Mouse (Mus musculus): Measurements from ENCODE around the gene RPS10-NUDT3. TPM values are rescaled to one million over a fixed set of nuclear protein-coding genes. Genes with fewer than 3 reads are reported as not detected.

The RPS10-NUDT3 gene
- total RNA-seq, 2 experiments from 2014 or later = 1.5 TPM; not detected in 1

GRCm38 (mm10) chr17:27556315-27557011 is 78.6 kb downstream of the RPS10-NUDT3 start, which contains the start of gene Hmga1:
Hmga1 (plus strand) TSS chr17:27556497.
- peak; percentile 67 to 72 for DNase-seq (ENCODE audit: extremely low spot score in 1 of 2, low spot score in 1 of 2)

- no peak for DNase-seq (ENCODE audit: extremely low spot score in 1 of 2, low spot score in 1 of 2)
Observed at GRCm38 (mm10) chr17:27555512-27556172, 79.4 kb downstream of the RPS10-NUDT3 start.

- DNase-seq (ENCODE audit: extremely low spot score in 1 of 2, low spot score in 1 of 2) = no peak
Observed at GRCm38 (mm10) chr17:27555075-27555511, 79.9 kb downstream of the RPS10-NUDT3 start.

GRCm38 (mm10) chr17:27554062-27554960 is 80.7 kb downstream of the RPS10-NUDT3 start:
- no peak for DNase-seq (ENCODE audit: extremely low spot score in 1 of 2, low spot score in 1 of 2)

DNA sequence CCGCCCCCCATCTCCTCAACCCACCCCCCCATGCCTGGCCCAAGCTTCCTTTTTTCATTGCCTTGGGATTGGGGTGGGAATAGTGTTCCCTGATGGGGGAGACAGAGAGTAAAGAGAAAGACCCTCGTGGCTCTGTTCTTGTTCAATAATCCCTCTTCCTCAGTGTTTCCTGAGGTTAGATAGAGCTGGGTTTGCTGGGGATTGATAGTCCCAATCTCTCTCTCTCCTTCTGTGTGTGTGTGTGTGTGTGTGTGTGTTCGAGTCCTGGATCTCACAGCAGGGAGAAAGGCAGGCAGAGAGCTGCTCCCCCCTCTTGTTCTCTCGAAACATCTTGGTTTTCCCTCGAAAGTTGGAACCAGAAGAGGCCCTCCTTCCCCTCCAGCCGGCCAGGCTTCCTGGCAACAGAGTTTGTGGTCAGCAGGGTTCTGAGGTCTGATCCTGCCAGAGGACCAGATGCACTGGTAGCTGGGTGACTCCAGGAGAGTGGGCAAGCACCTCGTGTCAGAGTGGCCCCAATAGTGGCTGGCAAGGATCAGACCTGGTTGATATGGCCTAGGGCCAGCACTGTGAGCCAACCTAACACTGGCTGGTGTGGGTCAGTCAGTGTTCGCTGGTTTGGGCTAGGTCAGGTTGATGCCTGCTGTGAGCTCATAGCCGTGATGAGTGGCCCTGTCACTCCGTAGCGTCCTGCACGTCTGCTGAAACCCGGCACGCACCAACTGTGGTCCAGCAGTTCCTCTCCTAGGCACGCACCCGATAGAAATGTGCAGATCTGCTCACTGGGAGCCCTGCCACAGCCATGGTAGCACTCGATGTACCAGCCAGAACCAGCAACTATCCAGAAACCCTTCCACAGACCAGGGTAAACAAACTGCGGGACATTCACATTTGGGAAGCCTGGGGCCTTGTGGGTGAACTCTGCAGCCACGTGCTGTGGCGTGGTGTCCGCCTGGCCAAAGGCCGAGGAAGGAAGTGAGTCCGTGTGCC is 82.5 kb downstream of the RPS10-NUDT3 start:
- DNase-seq (ENCODE audit: extremely low spot score in 1 of 2, low spot score in 1 of 2) = no peak

GRCm38 (mm10) chr17:27551393-27551940 is 83.6 kb downstream of the RPS10-NUDT3 start:
- DNase-seq (ENCODE audit: extremely low spot score in 1 of 2, low spot score in 1 of 2) = no peak

- DNase-seq (ENCODE audit: extremely low spot score in 1 of 2, low spot score in 1 of 2) = no peak
Observed at GRCm38 (mm10) chr17:27549234-27549633, 85.8 kb downstream of the RPS10-NUDT3 start.

- DNase-seq (ENCODE audit: extremely low spot score in 1 of 2, low spot score in 1 of 2) = no peak
Observed at GRCm38 (mm10) chr17:27547253-27547868, 87.7 kb downstream of the RPS10-NUDT3 start.

DNA sequence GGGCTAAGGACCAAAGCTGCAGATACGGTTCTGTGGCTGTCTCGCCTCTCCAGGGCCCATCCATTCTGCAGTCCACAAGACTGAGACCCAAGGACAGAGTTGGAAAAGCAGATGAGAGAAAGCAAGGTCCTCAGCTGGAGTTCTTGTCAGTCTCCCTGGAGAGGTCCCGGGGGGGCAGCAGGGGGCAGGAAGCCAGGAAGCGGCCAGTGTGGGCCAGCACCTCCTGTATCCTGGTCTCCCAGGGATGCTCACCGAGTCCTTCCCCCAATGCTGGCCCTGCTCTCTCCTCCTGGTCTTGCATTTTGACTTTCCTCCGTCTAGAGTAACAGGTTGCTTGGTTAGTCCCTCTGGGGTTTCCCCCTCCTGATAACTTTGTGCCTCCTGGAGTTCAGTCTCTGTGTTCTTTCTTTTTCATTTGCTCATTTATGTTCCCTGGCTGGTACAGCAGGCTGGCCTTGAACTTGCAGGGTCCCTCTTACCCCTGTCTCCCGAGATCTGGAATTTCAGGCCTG is 88.4 kb downstream of the RPS10-NUDT3 start:
- DNase-seq (ENCODE audit: extremely low spot score in 1 of 2, low spot score in 1 of 2) = no peak

DNA sequence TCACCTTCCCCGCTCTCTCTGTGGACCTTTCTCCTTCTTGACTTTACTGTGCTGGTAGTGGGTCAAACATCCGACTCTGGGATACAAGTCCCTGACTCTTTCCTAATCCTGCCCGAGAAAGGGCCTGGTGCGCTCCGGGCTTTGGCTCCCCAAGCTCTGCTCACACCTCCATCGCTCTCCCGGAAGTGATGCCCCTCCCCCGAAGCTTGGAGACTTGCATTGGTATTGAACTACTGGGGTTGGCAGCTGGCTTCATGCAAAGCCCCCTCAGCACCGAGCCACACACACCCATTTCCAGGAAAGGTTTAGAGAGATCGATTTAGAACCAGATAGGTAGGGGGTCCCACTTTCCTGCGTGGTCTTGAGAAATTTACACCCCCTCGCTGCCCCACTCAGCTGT is 89.0 kb downstream of the RPS10-NUDT3 start:
- DNase-seq (ENCODE audit: extremely low spot score in 1 of 2, low spot score in 1 of 2) = no peak

DNA sequence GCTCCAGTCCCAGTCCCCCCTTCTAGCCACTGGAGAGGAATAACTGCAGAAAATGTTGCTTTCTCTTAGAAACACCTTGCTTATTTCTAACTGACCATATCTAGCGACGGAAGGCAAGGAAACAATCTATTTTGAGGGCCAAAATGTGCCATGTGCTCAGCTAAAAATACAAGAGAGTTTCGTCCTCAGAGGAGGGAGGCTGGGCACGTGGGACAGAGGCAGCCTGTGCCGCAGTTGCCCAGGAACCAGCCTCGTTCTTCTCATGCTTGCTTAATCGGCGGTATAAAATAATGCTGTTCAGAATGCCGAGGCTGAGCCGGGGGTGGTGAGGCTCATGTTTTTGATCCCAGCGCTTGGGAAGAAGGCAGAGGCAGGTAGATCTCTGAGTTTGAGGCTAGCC is 90.5 kb downstream of the RPS10-NUDT3 start:
- DNase-seq (ENCODE audit: extremely low spot score in 1 of 2, low spot score in 1 of 2) = no peak

DNA sequence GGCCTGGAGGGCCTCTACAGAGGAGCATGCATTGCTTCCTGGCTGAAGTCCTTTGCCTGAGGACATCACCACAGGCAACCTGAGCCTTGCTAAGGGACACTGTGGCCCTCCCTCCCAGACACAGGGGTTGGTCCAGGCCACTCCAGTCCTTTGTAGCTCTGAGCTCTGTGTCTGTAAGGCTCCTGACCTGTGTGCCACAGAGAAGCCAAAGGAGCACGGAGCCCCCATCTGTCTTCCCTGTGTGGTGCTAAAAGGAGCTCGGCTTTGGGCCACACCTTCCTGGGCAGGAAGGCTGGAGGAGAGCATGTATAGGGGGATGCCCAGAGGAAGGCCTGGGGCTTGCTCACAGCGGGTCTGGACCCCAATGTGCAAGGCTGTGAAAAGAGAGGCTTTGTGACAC is 93.0 kb downstream of the RPS10-NUDT3 start:
- no peak for DNase-seq (ENCODE audit: extremely low spot score in 1 of 2, low spot score in 1 of 2)

DNA sequence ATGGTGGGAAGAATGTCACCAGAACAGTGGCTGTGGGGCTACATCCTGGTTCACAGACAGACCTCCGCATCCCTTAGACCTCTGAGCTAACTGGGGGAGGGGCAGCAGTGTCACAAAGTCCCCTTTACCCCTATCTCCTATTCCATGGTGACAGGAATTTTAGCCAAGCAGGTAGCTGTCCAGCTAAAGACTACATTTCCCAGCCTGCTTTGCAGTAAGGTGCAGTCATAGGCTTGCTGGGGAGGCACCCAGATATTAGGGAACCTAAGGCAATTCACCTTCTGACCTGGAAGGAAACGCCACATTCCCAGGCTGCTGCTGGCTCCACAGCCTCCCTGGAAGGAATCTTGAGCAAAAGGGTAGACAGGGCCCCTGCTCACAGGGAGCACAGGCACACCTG is 93.8 kb downstream of the RPS10-NUDT3 start:
- DNase-seq (ENCODE audit: extremely low spot score in 1 of 2, low spot score in 1 of 2) = no peak

DNA sequence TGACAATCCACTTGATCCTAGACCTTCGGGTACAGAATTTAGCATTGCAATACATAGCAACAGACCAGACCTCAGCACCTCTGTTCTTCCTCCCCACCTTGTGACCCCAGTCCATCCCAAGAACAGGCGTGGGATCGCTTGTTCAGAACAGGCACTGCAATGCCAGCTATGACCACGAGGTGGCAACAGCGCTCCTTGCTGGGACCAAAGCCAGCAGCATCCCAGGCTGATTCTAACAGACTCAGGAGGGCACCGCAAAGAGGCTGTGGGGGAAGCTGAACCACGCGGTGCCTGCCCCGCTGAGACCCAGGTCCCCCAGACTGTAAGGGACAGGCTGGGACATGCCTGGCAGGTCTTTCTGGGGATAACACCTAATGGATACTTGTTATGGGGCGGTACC is 100.3 kb downstream of the RPS10-NUDT3 start:
- peak; percentile 94 to 98 for DNase-seq (ENCODE audit: extremely low spot score in 1 of 2, low spot score in 1 of 2)

GRCm38 (mm10) chr17:27533354-27533753 is 101.7 kb downstream of the RPS10-NUDT3 start:
- no peak for DNase-seq (ENCODE audit: extremely low spot score in 1 of 2, low spot score in 1 of 2)

GRCm38 (mm10) chr17:27532095-27532494 is 102.9 kb downstream of the RPS10-NUDT3 start:
- no peak for DNase-seq (ENCODE audit: extremely low spot score in 1 of 2, low spot score in 1 of 2)

Data from layer of hippocampus, postnatal 25 days (tissue).